Mouse (Mus musculus) midbrain, postnatal 0 days (tissue): ENCODE data around the gene Olfr198. TPM values are rescaled to one million over a fixed set of nuclear protein-coding genes. Genes with fewer than 3 reads are reported as not detected.
"Not testable (repeated sequence)": the region's sequence is repeated elsewhere in the genome, so short reads cannot be mapped to it uniquely, and the experiment has no call there.

Experiments used
- ATAC-seq: fragments of 200-750 bp; cut with Nextera tagmentation; 2 replicates; pipeline ENCODE4 v1.8.0; 2017; ENCODE audit warnings: moderate number of reproducible peaks, mild to moderate bottlenecking, moderate TSS enrichment, moderate library complexity; ENCODE audit not compliant: low FRiP score
- DNase-seq: peaks from one replicate; pipeline ENCODE4 v3.0.0-alpha.2; 2015; ENCODE audit warnings: low spot score
- H3K27ac ChIP-seq: fragments of 300-500 bp; sonication (generic); 2 replicates; pipeline ENCODE4 v1.5.1; 2014; ENCODE audit warnings: low read depth, mild to moderate bottlenecking, low read length, mixed read lengths
- H3K27me3 ChIP-seq: fragments of 300-500 bp; sonication (generic); 2 replicates; pipeline ENCODE4 v1.6.1; 2014; ENCODE audit warnings: low read length, control low read depth, mixed read lengths; ENCODE audit not compliant: insufficient read depth
- H3K36me3 ChIP-seq: fragments of 300-500 bp; sonication (generic); 2 replicates; pipeline ENCODE4 v1.6.1; 2014; ENCODE audit warnings: low read length, control low read depth, mixed read lengths; ENCODE audit not compliant: insufficient read depth
- H3K4me1 ChIP-seq: fragments of 300-500 bp; sonication (generic); 2 replicates; pipeline ENCODE4 v1.6.1; 2014; ENCODE audit warnings: mild to moderate bottlenecking, control low read depth, antibody characterized with exemption, low read length, mixed read lengths; ENCODE audit not compliant: insufficient read depth
- H3K4me2 ChIP-seq: fragments of 300-500 bp; sonication (generic); 2 replicates; pipeline ENCODE4 v1.6.1; 2014; ENCODE audit warnings: low read depth, mild to moderate bottlenecking, low read length, mixed read lengths; ENCODE audit not compliant: poor library complexity, severe bottlenecking
- H3K4me3 ChIP-seq: fragments of 300-500 bp; sonication (generic); 2 replicates; pipeline ENCODE4 v1.5.1; 2014; ENCODE audit warnings: low read depth, mild to moderate bottlenecking, low read length, moderate library complexity
- H3K9ac ChIP-seq: fragments of 300-500 bp; sonication (generic); replicated peaks from 2 replicates; pipeline ENCODE4 v1.6.1; 2014; ENCODE audit warnings: mild to moderate bottlenecking, low read length, moderate library complexity, mixed read lengths; ENCODE audit not compliant: poor library complexity, severe bottlenecking
- H3K9me3 ChIP-seq: fragments of 300-500 bp; sonication (generic); 2 replicates; pipeline ENCODE4 v1.6.1; 2016; ENCODE audit warnings: low read length, control low read depth
- CTCF ChIP-seq: IDR thresholded peaks from 2 replicates; pipeline ENCODE4 v1.5.1; 2016; ENCODE audit warnings: antibody characterized with exemption, mild to moderate bottlenecking
- WGBS: fragments of 180-500 bp; shearing (Covaris S2); extraction: QIAGEN DNeasy Blood & Tissue Kit; methylation state at CpG from one replicate; pipeline ENCODE4 v1.1.7; 2014; 5-methylcytosine and 5-hydroxymethylcytosine counted together
- polyA plus RNA-seq: library from polyadenylated mRNA; unstranded; fragments of >200 nt; fragmentation: Nextera tagmentation; extraction: Ambion mirVana; gene quantifications from 2 replicates; pipeline ENCODE4 v1.2.1, GENCODE M21; 2015
- total RNA-seq: library from RNA; depleted of rRNA; stranded (reverse); fragments of >200 nt; gene quantifications from 2 replicates; pipeline ENCODE4 v1.2.3, GENCODE M21; 2014; rRNA removed

Olfr198 gene
- not detected in 2 replicates for total RNA-seq
- not detected in 2 replicates for polyA plus RNA-seq

DNA sequence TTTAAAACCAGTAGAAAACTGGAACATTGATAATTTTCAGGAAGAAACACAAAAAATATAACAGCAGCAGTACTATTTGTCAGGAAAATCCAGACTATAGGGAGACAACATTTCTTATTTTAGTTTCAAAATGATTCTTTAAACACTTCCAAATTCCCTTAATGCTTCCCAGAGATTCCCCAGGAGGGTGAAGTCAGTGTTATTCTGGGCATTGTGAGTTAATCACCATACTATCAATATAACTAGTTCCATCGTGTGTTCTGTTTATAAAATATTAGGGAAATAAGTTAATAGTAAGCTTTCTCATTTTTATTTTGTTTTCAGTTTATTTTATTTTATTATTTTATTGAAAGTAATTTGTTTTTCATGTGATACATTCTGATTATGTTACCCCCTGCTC is at the start of gene Olfr198:
Gene Olfr198, minus strand, starts transcription at position 101 of the 400 bp plus-strand sequence.
- H3K27me3 ChIP-seq, DNase-seq, H3K4me3 ChIP-seq, H3K4me1 ChIP-seq, H3K4me2 ChIP-seq, H3K9ac ChIP-seq, ATAC-seq, H3K27ac ChIP-seq, H3K9me3 ChIP-seq, H3K36me3 ChIP-seq: not testable (repeated sequence)
- WGBS = 65% methylated on average over 1 of the region's 1 CpGs

DNA sequence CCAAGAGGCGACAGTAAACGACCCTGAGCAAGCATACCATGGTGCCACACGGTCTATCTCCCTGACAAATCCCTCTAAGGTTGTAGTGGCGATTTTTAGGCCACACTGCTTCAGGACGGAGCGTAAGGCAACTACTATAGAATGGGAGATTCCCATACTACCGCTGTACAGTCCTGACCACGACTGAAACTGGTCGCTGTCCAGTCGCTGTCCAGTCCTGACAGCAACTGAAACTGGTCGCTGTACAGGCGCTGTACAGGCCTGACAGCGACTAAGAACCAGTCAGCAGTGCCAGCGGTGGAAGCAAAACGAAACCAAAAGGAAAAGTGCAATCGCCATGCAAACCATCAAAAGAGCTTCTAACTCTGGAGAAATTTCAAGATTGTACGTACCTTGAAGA is 46.4 kb upstream of the Olfr198 start:
- Histone ChIP-seq H3K4me3 (no peak overlapping the region), H3K9me3 (no peaks in the 10 kb centered on the region), H3K27me3 (no peaks in the 10 kb centered on the region), H3K4me2 (no peak overlapping the region), H3K9ac (no peak overlapping the region), H3K4me1 (no peaks in the 10 kb centered on the region), H3K27ac (no peak overlapping the region), H3K36me3 (no peaks in the 10 kb centered on the region)
- WGBS = 88% methylated on average over 17 of the region's 17 CpGs
- ATAC-seq = no peak
- no peak for TF ChIP-seq CTCF
- DNase-seq = no peak

DNA sequence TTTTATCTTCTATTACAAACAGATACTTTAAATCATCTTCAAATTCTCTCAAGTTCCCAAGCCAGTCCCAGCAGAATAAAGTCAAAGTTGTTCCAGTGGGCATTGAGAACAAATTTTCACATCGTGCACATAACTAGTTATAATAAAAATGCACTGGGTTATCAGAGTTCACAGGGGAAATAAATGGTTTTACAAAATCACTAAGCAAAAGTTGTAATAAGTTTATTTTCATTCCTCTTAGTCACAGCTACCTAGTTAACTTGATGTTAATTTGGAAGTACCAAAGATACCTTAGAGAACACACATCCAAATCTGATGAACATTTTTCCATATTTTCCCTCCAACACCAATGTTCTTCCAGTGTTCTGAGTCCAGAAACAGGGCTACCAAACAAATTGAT is 16.3 kb upstream of the Olfr198 start, which contains the start of gene Olfr199:
Gene Olfr199, minus strand, starts transcription at position 101 of the 400 bp plus-strand sequence.
- H3K4me1 ChIP-seq, H3K27me3 ChIP-seq, H3K9me3 ChIP-seq, H3K27ac ChIP-seq, ATAC-seq, H3K4me2 ChIP-seq, H3K9ac ChIP-seq, H3K36me3 ChIP-seq, DNase-seq, H3K4me3 ChIP-seq: not testable (repeated sequence)
- 82% methylated on average over 1 of the region's 1 CpGs for WGBS

DNA sequence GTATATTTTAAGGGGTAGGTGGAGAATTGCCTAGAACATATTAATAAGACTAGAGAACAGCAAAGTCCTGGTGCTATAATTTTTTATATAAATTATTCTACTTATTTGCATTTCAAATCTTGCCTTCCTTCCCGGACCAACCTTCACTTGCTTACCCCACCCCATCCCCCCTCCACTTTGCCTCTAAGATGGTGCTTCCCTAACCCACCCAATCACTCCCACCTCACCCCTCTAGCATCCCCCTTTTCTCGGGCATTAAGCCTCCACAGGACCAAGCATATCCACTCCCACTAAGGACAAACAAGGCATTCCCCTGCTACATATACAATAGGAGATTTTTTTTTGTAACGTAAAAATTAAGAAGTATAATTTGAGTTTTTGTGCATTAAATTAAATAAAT is 14.5 kb upstream of the Olfr198 start:
- not testable (repeated sequence) for H3K9ac ChIP-seq, H3K36me3 ChIP-seq, DNase-seq, H3K4me1 ChIP-seq, H3K27me3 ChIP-seq, H3K9me3 ChIP-seq, H3K4me3 ChIP-seq, H3K4me2 ChIP-seq, H3K27ac ChIP-seq, ATAC-seq
- WGBS = 72% methylated on average over 3 of the region's 3 CpGs

DNA sequence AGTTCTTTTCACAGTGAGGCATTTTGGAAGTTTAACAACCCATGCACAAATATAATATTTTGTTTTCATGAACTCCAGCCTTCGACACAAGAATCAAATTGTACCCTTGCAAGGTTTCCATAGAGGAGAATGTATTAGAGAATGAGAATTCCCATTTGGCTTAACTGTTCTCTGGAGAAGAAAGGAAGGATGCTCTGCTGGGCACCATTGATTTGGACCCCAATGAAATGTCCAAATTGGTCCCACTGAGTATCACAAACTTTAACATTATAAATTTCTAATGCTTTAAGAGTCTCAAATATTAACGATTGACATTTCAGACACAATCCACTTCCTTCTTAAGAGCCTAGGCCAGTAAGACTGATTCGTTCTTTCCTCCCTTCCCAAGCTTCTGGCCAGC is 33.0 kb downstream of the Olfr198 start, which contains the start of gene Olfr196:
Gene Olfr196, minus strand, starts transcription at position 101 of the 400 bp plus-strand sequence.
- H3K4me2 ChIP-seq = no peak within 1 kb of the TSS
- H3K27ac ChIP-seq = no peak within 1 kb of the TSS
- H3K9ac ChIP-seq = no peak within 1 kb of the TSS
- DNase-seq (no peak), ATAC-seq (no peak)
- no peak within 1 kb of the TSS for H3K4me3 ChIP-seq
- H3K4me1 ChIP-seq = no peaks in the 10 kb centered on the region
- TF ChIP-seq CTCF = no peak
- H3K36me3 ChIP-seq = no peaks in the 10 kb centered on the region
- WGBS = 70% methylated on average over 3 of the region's 3 CpGs
- H3K9me3 ChIP-seq = no peaks in the 10 kb centered on the region
- no peaks in the 10 kb centered on the region for H3K27me3 ChIP-seq

DNA sequence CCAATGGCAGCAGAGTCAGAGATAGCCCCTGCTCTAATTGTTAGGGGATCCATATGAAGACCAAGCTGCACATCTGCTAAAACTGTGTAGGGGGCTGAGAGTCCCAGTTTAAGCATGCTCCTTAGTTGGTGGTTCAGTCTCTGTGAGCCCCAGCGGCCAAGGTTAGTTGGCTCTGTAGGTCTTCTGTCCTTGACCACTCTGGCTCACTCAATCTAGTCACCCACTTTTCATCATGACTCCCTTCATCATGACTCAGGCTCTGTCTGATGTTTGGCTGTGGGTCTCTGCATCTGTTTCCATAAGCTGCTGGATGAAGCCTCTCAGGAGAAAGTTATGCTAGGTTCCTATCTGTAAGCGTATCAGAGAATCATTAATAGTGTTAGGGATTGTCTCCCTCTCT is 51.3 kb downstream of the Olfr198 start:
- ATAC-seq (no peak), DNase-seq (no peak)
- WGBS = 91% methylated on average over 2 of the region's 2 CpGs
- H3K36me3 ChIP-seq = no peaks in the 10 kb centered on the region
- H3K27ac ChIP-seq = no peak overlapping the region
- H3K27me3 ChIP-seq = no peaks in the 10 kb centered on the region
- H3K4me3 ChIP-seq = no peak overlapping the region
- H3K9ac ChIP-seq = no peak overlapping the region
- no peaks in the 10 kb centered on the region for H3K9me3 ChIP-seq
- no peak overlapping the region for H3K4me2 ChIP-seq
- H3K4me1 ChIP-seq = no peaks in the 10 kb centered on the region
- TF ChIP-seq CTCF = no peak

Other genes starting within 250 kb of the Olfr198 start
- gene Olfr183, start 208.2 kb downstream of the Olfr198 start, total RNA-seq = not detected in 2 replicates
- not detected in 2 replicates for gene Olfr183, start 208.2 kb downstream of the Olfr198 start, polyA plus RNA-seq
- gene Olfr186, start 173.2 kb downstream of the Olfr198 start, total RNA-seq = not detected in 2 replicates
- gene Olfr186, start 173.2 kb downstream of the Olfr198 start, polyA plus RNA-seq = not detected in 2 replicates
- not detected in 2 replicates for gene Olfr187, start 163.8 kb downstream of the Olfr198 start, total RNA-seq
- gene Olfr187, start 163.8 kb downstream of the Olfr198 start, polyA plus RNA-seq = not detected in 2 replicates
- gene Olfr190, start 125.5 kb downstream of the Olfr198 start, total RNA-seq = not detected in 2 replicates
- not detected in 2 replicates for gene Olfr190, start 125.5 kb downstream of the Olfr198 start, polyA plus RNA-seq
- not detected in 2 replicates for gene Olfr191, start 113.7 kb downstream of the Olfr198 start, total RNA-seq
- gene Olfr191, start 113.7 kb downstream of the Olfr198 start, polyA plus RNA-seq = not detected in 2 replicates
- gene Olfr193, start 91.7 kb downstream of the Olfr198 start, total RNA-seq = not detected in 2 replicates
- not detected in 2 replicates for gene Olfr193, start 91.7 kb downstream of the Olfr198 start, polyA plus RNA-seq
- gene Olfr194, start 82.5 kb downstream of the Olfr198 start, total RNA-seq = not detected in 2 replicates
- not detected in 2 replicates for gene Olfr194, start 82.5 kb downstream of the Olfr198 start, polyA plus RNA-seq
- gene Olfr195, start 56.5 kb downstream of the Olfr198 start, total RNA-seq = not detected in 2 replicates
- gene Olfr195, start 56.5 kb downstream of the Olfr198 start, polyA plus RNA-seq = not detected in 2 replicates
- not detected in 2 replicates for gene Olfr196, start 33.1 kb downstream of the Olfr198 start, total RNA-seq
- gene Olfr196, start 33.1 kb downstream of the Olfr198 start, polyA plus RNA-seq = not detected in 2 replicates
- not detected in 2 replicates for gene Olfr199, start 16.2 kb upstream of the Olfr198 start, total RNA-seq
- gene Olfr199, start 16.2 kb upstream of the Olfr198 start, polyA plus RNA-seq = not detected in 2 replicates
- not detected in 2 replicates for gene Olfr201, start 69.1 kb upstream of the Olfr198 start, total RNA-seq
- not detected in 2 replicates for gene Olfr201, start 69.1 kb upstream of the Olfr198 start, polyA plus RNA-seq
- gene Olfr202, start 83.3 kb upstream of the Olfr198 start, total RNA-seq = not detected in 2 replicates
- not detected in 2 replicates for gene Olfr202, start 83.3 kb upstream of the Olfr198 start, polyA plus RNA-seq
- not detected in 2 replicates for gene Olfr203, start 95.3 kb upstream of the Olfr198 start, total RNA-seq
- not detected in 2 replicates for gene Olfr203, start 95.3 kb upstream of the Olfr198 start, polyA plus RNA-seq
- not detected in 2 replicates for gene Olfr204, start 114.7 kb upstream of the Olfr198 start, total RNA-seq
- gene Olfr204, start 114.7 kb upstream of the Olfr198 start, polyA plus RNA-seq = not detected in 2 replicates
- not detected in 2 replicates for gene Olfr205, start 127.6 kb upstream of the Olfr198 start, total RNA-seq
- gene Olfr205, start 127.6 kb upstream of the Olfr198 start, polyA plus RNA-seq = not detected in 2 replicates
- not detected in 2 replicates for gene Olfr206, start 145.7 kb upstream of the Olfr198 start, total RNA-seq
- gene Olfr206, start 145.7 kb upstream of the Olfr198 start, polyA plus RNA-seq = not detected in 2 replicates
- not detected in 2 replicates for gene Olfr209, start 160.5 kb upstream of the Olfr198 start, total RNA-seq
- not detected in 2 replicates for gene Olfr209, start 160.5 kb upstream of the Olfr198 start, polyA plus RNA-seq
- gene Gabrr3, start 203.8 kb upstream of the Olfr198 start, total RNA-seq = 0.14 and 0.16 TPM in 2 replicates
- not detected in 2 replicates for gene Gabrr3, start 203.8 kb upstream of the Olfr198 start, polyA plus RNA-seq